Mouse (Mus musculus) c-Kit-positive CD71-positive TER-119-positive erythroid progenitor cells, embryonic 14.5 days (primary cell): Measurements from ENCODE around the gene Pex11a.

Experiments used
- DNase-seq: peaks from one replicate; pipeline ENCODE4 v3.0.0-alpha.2; 2013; ENCODE audit warnings: low spot score

The Pex11a gene

GRCm38 (mm10) chr7:79738913-79739312 lies 4.0 kb downstream of the Pex11a start:
- no peak for DNase-seq

- no peak for DNase-seq
Observed at GRCm38 (mm10) chr7:79736511-79736910, 6.4 kb downstream of the Pex11a start.

GRCm38 (mm10) chr7:79734563-79734962 lies 8.4 kb downstream of the Pex11a start:
- DNase-seq, result no peak

GRCm38 (mm10) chr7:79732622-79733021 lies 10.3 kb downstream of the Pex11a start, which contains the start of gene Plin1:
Gene Plin1, minus strand, starts transcription at chr7:79732903.
- no peak for DNase-seq

- no peak for DNase-seq
Observed at GRCm38 (mm10) chr7:79731438-79731837, 11.5 kb downstream of the Pex11a start.

GRCm38 (mm10) chr7:79729743-79730370 lies 13.1 kb downstream of the Pex11a start:
- no peak for DNase-seq

- no peak for DNase-seq
Observed at GRCm38 (mm10) chr7:79729169-79729568, 13.8 kb downstream of the Pex11a start.

GRCm38 (mm10) chr7:79728219-79728618 lies 14.7 kb downstream of the Pex11a start:
- peak; percentile 66 for DNase-seq

GRCm38 (mm10) chr7:79727091-79727490 lies 15.8 kb downstream of the Pex11a start:
- peak; percentile 48 for DNase-seq

- no peak for DNase-seq
Observed at GRCm38 (mm10) chr7:79721386-79721977, 21.4 kb downstream of the Pex11a start.

GRCm38 (mm10) chr7:79715187-79715981 lies 27.5 kb downstream of the Pex11a start, which contains the start of gene Kif7:
Gene Kif7, minus strand, starts transcription at chr7:79715720.
- peak; percentile 59 for DNase-seq

- DNase-seq, result no peak
Observed at GRCm38 (mm10) chr7:79710831-79711230, 32.1 kb downstream of the Pex11a start.

- no peak for DNase-seq
Observed at GRCm38 (mm10) chr7:79710130-79710607, 32.8 kb downstream of the Pex11a start.

- no peak for DNase-seq
Observed at GRCm38 (mm10) chr7:79705210-79705609, 37.7 kb downstream of the Pex11a start.

- DNase-seq, result no peak
Observed at GRCm38 (mm10) chr7:79702755-79703154, 40.2 kb downstream of the Pex11a start.

- DNase-seq, result no peak
Observed at GRCm38 (mm10) chr7:79696495-79696894, 46.4 kb downstream of the Pex11a start.
